Mouse (Mus musculus) limb, embryonic 15.5 days (tissue): Measurements from ENCODE around the gene Psmg1. TPM values are rescaled to one million over a fixed set of nuclear protein-coding genes. Genes with fewer than 3 reads are reported as not detected.
A peak's percentile ranks its signal among the peaks of the same experiment; 100 is the strongest.
"Not testable (repeated sequence)": the region's sequence is repeated elsewhere in the genome, so short reads cannot be mapped to it uniquely, and the experiment has no call there.

Experiments
- ATAC-seq: fragments of 200-750 bp; cut with Nextera tagmentation; 2 replicates; pipeline ENCODE4 v1.8.0; 2017; ENCODE audit warnings: low read depth, moderate TSS enrichment; ENCODE audit not compliant: insufficient number of reproducible peaks, low FRiP score, low TSS enrichment
- H3K27ac ChIP-seq: fragments of 300-500 bp; sonication (generic); 2 replicates; pipeline ENCODE4 v1.5.1; 2015; ENCODE audit warnings: moderate library complexity, mild to moderate bottlenecking, inconsistent platforms
- H3K27me3 ChIP-seq: fragments of 300-500 bp; sonication (generic); 2 replicates; pipeline ENCODE4 v1.6.1; 2015; ENCODE audit warnings: inconsistent platforms
- H3K36me3 ChIP-seq: fragments of 300-500 bp; sonication (generic); 2 replicates; pipeline ENCODE4 v1.6.1; 2015; ENCODE audit warnings: inconsistent platforms
- H3K4me1 ChIP-seq: fragments of 300-500 bp; sonication (generic); 2 replicates; pipeline ENCODE4 v1.6.1; 2015; ENCODE audit warnings: inconsistent platforms
- H3K4me2 ChIP-seq: fragments of 300-500 bp; sonication (generic); 2 replicates; pipeline ENCODE4 v1.6.1; 2015; ENCODE audit warnings: mild to moderate bottlenecking, inconsistent platforms
- H3K4me3 ChIP-seq: fragments of 300-500 bp; sonication (generic); 2 replicates; pipeline ENCODE4 v1.5.1; 2015; ENCODE audit warnings: mild to moderate bottlenecking, inconsistent platforms
- H3K9ac ChIP-seq: fragments of 300-500 bp; sonication (generic); 2 replicates; pipeline ENCODE4 v1.6.1; 2015; ENCODE audit warnings: inconsistent platforms
- H3K9me3 ChIP-seq: fragments of 300-500 bp; sonication (generic); 2 replicates; pipeline ENCODE4 v1.6.1; 2016; ENCODE audit warnings: inconsistent platforms
- WGBS: fragments of 180-500 bp; shearing (Covaris S2); methylation state at CpG from one replicate; pipeline ENCODE4 v1.1.7; 2015; 5-methylcytosine and 5-hydroxymethylcytosine counted together
- polyA plus RNA-seq: library from polyadenylated mRNA; unstranded; fragments of >200 nt; fragmentation: Nextera tagmentation; extraction: Ambion mirVana; gene quantifications from 2 replicates; pipeline ENCODE4 v1.2.1, GENCODE M21; 2015

The Psmg1 gene
- 80.1 and 89.3 TPM in 2 replicates for polyA plus RNA-seq

- Histone ChIP-seq H3K4me2 (peak within 1 kb of the TSS; percentile 60), H3K27ac (peak within 1 kb of the TSS; percentile 93), H3K4me3 (peak within 1 kb of the TSS; percentile 68), H3K9me3 (no peaks in the 10 kb centered on the region), H3K27me3 (no peaks in the 10 kb centered on the region), H3K9ac (peak within 1 kb of the TSS; percentile 74), H3K36me3 (peaks cover 35% of the 10 kb centered on the region), H3K4me1 (peaks cover 12% of the 10 kb centered on the region)
- peak; percentile 92 for ATAC-seq
- whole genome bisulfite sequencing = under 1% methylated on average over 62 of the region's 62 CpGs
These were observed at the start of gene Psmg1 for GRCm38 (mm10) chr16:95990462-95991121. Gene Psmg1, minus strand, starts transcription at chr16:95990960.

- Histone ChIP-seq H3K4me3 (no peak overlapping the region), H3K4me2 (no peak overlapping the region), H3K4me1 (no peaks in the 10 kb centered on the region), H3K27ac (no peak overlapping the region), H3K9me3 (no peaks in the 10 kb centered on the region), H3K27me3 (no peaks in the 10 kb centered on the region), H3K36me3 (peaks cover 90% of the 10 kb centered on the region), H3K9ac (no peak overlapping the region)
- WGBS = 61% methylated on average over 6 of the region's 6 CpGs
- no peak for ATAC-seq
These were observed 48.8 kb upstream of the Psmg1 start for GRCm38 (mm10) chr16:96039538-96039937.

- Histone ChIP-seq H3K9me3 (no peaks in the 10 kb centered on the region), H3K4me3 (no peak overlapping the region), H3K4me1 (no peaks in the 10 kb centered on the region), H3K27ac (no peak overlapping the region), H3K27me3 (no peaks in the 10 kb centered on the region), H3K9ac (no peak overlapping the region), H3K4me2 (no peak overlapping the region), H3K36me3 (peaks cover 94% of the 10 kb centered on the region)
- WGBS = 59% methylated on average over 6 of the region's 6 CpGs
- no peak; the same call in 1 of the 2 replicates for ATAC-seq
These were observed 43.7 kb upstream of the Psmg1 start for GRCm38 (mm10) chr16:96034473-96034872.

- ATAC-seq = no peak
- H3K9ac ChIP-seq = no peak overlapping the region
- peaks cover 95% of the 10 kb centered on the region for H3K36me3 ChIP-seq
- no peaks in the 10 kb centered on the region for H3K9me3 ChIP-seq
- no peak overlapping the region for H3K4me3 ChIP-seq
- 90% methylated on average over 13 of the region's 13 CpGs for WGBS
- H3K4me2 ChIP-seq = no peak overlapping the region
- no peaks in the 10 kb centered on the region for H3K4me1 ChIP-seq
- no peaks in the 10 kb centered on the region for H3K27me3 ChIP-seq
- H3K27ac ChIP-seq = no peak overlapping the region
These were observed 41.7 kb upstream of the Psmg1 start for GRCm38 (mm10) chr16:96032368-96033043.

GRCm38 (mm10) chr16:96030476-96031102 lies 39.8 kb upstream of the Psmg1 start:
- H3K36me3 ChIP-seq = peaks cover 96% of the 10 kb centered on the region
- 79% methylated on average over 2 of the region's 2 CpGs for WGBS

GRCm38 (mm10) chr16:96026256-96026655 lies 35.5 kb upstream of the Psmg1 start:
- ATAC-seq = no peak
- H3K9me3 ChIP-seq = no peaks in the 10 kb centered on the region
- peaks cover 85% of the 10 kb centered on the region for H3K36me3 ChIP-seq
- no peak overlapping the region for H3K9ac ChIP-seq
- H3K4me3 ChIP-seq = no peak overlapping the region
- H3K4me2 ChIP-seq = no peak overlapping the region
- no peak overlapping the region for H3K27ac ChIP-seq
- H3K4me1 ChIP-seq = no peaks in the 10 kb centered on the region
- 93% methylated on average over 5 of the region's 5 CpGs for WGBS
- no peaks in the 10 kb centered on the region for H3K27me3 ChIP-seq

More at GRCm38 (mm10) chr16:96030476-96031102, 39.8 kb upstream of the Psmg1 start:
- no peaks in the 10 kb centered on the region for H3K27me3 ChIP-seq
- H3K9ac ChIP-seq = no peak overlapping the region
- H3K4me2 ChIP-seq = no peak overlapping the region
- H3K9me3 ChIP-seq = no peaks in the 10 kb centered on the region
- H3K4me3 ChIP-seq = no peak overlapping the region
- H3K4me1 ChIP-seq = no peaks in the 10 kb centered on the region
- ATAC-seq = no peak
- no peak overlapping the region for H3K27ac ChIP-seq

GRCm38 (mm10) chr16:96025244-96025643 lies 34.5 kb upstream of the Psmg1 start:
- Histone ChIP-seq H3K27me3 (no peaks in the 10 kb centered on the region), H3K4me3 (no peak overlapping the region), H3K9ac (no peak overlapping the region), H3K4me2 (no peak overlapping the region), H3K9me3 (no peaks in the 10 kb centered on the region), H3K27ac (no peak overlapping the region), H3K4me1 (no peaks in the 10 kb centered on the region), H3K36me3 (peaks cover 85% of the 10 kb centered on the region)
- WGBS = 78% methylated on average over 3 of the region's 3 CpGs
- ATAC-seq = no peak

- Histone ChIP-seq H3K27ac (no peak overlapping the region), H3K36me3 (peaks cover 85% of the 10 kb centered on the region), H3K9ac (no peak overlapping the region), H3K9me3 (no peaks in the 10 kb centered on the region), H3K27me3 (no peaks in the 10 kb centered on the region), H3K4me3 (no peak overlapping the region), H3K4me1 (no peaks in the 10 kb centered on the region), H3K4me2 (no peak overlapping the region)
- 90% methylated on average over 10 of the region's 10 CpGs for WGBS
- no peak for ATAC-seq
These were observed 30.3 kb upstream of the Psmg1 start for GRCm38 (mm10) chr16:96021045-96021444.

GRCm38 (mm10) chr16:96009124-96009523 lies 18.4 kb upstream of the Psmg1 start:
- peaks cover 25% of the 10 kb centered on the region for H3K36me3 ChIP-seq
- ATAC-seq, H3K4me3 ChIP-seq, H3K27me3 ChIP-seq, H3K9me3 ChIP-seq, H3K4me1 ChIP-seq, H3K27ac ChIP-seq, H3K9ac ChIP-seq, H3K4me2 ChIP-seq: not testable (repeated sequence)
- WGBS = no CpG with 5 or more reads among the region's 10 CpGs

- H3K9me3 ChIP-seq, H3K4me3 ChIP-seq, H3K9ac ChIP-seq, ATAC-seq, H3K4me2 ChIP-seq, H3K27me3 ChIP-seq, H3K4me1 ChIP-seq, H3K27ac ChIP-seq: not testable (repeated sequence)
- no CpG with 5 or more reads among the region's 10 CpGs for WGBS
- H3K36me3 ChIP-seq = peaks cover 44% of the 10 kb centered on the region
These were observed 13.5 kb upstream of the Psmg1 start for GRCm38 (mm10) chr16:96004278-96004677.

GRCm38 (mm10) chr16:95999291-95999690 lies 8.5 kb upstream of the Psmg1 start:
- WGBS = 84% methylated on average over 5 of the region's 5 CpGs
- H3K36me3 ChIP-seq = peaks cover 67% of the 10 kb centered on the region
- no peak overlapping the region for H3K4me3 ChIP-seq
- ATAC-seq = no peak
- H3K27me3 ChIP-seq = no peaks in the 10 kb centered on the region
- H3K4me2 ChIP-seq = no peak overlapping the region
- H3K9me3 ChIP-seq = no peaks in the 10 kb centered on the region
- no peak overlapping the region for H3K9ac ChIP-seq
- H3K27ac ChIP-seq = no peak overlapping the region
- no peaks in the 10 kb centered on the region for H3K4me1 ChIP-seq

GRCm38 (mm10) chr16:95996156-95996555 lies 5.4 kb upstream of the Psmg1 start:
- H3K9me3 ChIP-seq = no peaks in the 10 kb centered on the region
- H3K27me3 ChIP-seq = no peaks in the 10 kb centered on the region
- no peak overlapping the region for H3K4me3 ChIP-seq
- no peak overlapping the region for H3K27ac ChIP-seq
- ATAC-seq = no peak
- H3K9ac ChIP-seq = no peak overlapping the region
- peaks cover 58% of the 10 kb centered on the region for H3K36me3 ChIP-seq
- H3K4me1 ChIP-seq = peaks cover 6% of the 10 kb centered on the region; the same call in 1 of the 2 replicates
- no peak overlapping the region for H3K4me2 ChIP-seq
- 81% methylated on average over 7 of the region's 7 CpGs for WGBS
